Mouse (Mus musculus) right cerebral cortex, postnatal 25 days (tissue): ENCODE results near the gene Rnf11.
A peak's percentile ranks its signal among the peaks of the same experiment; 100 is the strongest.
"Not testable (repeated sequence)": the region's sequence is repeated elsewhere in the genome, so short reads cannot be mapped to it uniquely, and the experiment has no call there.

Experiments
- DNase-seq: peaks from one replicate; pipeline ENCODE4 v3.0.0; 2022

The Rnf11 gene

DNA sequence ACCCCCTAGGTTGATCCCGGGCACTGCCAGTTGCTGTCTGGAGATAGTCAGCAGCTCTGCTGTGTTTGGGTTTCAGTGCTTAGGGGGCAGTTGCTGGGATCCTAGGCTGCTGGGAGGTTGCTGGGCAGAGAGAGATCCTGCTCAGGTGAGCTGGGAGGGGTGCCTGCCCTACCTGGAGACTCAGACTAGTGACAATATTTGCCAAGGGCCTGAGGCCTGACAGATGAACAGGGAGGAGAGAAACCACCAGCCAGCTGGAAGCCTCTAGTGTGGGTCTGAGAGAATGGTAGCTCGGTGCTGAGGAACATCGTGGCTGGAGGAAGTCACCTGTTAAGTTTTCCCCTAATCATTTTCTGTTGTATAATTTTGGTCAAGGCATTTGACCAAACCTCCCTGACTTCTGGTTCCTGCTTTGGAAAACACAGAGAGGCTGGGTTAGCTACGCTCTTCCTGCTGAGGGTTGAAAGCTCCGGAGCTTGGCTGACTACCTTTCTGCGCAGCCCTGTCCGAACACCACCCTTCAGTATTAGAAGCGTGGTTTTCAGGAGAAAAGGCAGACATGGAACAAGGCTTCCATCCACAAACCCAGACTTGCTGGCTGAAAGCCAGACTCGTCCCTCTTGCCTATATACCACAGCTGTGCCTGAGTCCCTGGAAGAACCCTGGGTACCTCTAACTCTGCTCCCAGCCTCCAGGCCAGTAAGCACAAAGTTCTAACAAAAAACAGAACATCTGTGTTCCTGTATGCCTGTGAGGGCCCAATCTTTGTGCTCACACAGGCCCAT, 76.6 kb downstream of the Rnf11 start:
- DNase-seq = no peak

DNA sequence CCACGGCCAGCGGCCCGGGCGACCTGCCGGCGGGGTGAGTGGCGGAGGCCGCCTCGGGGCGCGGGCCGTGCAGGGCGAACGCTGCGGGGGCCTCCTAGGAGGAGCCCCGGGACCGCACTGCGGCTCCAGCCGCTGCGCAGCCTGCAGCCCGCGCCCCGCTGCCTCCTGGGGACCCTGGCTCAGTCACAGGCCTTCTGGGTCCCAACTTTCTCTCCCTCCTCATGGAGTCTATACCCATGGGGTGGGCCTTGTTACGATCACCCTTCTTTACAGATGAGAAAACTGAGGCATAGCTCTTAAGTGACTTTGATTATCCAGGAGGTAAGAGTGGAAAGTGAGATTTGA, 77.4 kb downstream of the Rnf11 start:
- DNase-seq = no peak

DNA sequence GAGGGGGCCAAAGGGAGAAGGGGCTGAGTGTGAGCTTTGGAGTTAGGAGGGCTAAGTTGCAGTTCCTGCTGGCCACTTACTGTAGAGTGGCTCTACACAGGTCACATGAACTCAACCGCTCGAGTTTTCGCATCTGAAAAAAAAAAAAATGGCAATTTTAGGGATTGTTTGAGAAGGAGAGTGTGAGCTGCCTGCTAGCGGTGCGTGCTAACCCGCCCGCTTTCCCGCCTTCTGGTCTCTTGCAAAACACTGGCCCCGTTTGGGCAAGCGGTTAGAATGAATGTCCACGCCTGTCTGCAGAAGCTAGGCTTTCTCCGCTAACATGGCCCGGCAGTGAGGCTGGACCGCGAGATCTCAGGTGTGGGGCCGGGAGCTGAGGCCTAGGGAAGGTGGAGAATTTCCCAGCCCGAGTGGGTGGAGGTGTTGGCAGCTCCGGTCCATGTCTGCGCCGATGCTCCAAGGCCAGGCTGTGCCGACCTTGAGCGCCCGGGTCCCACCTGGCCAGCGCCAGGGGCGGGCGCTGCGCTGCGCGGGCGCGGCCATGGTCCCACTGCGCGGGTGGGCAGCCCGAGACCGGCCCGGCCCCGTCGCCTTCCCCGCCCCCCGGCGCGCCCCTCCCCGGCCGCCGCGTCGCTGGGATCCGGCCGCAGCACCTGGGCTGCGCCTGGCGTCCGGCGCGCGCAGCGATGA, 77.9 kb downstream of the Rnf11 start, which contains the start of gene Ttc39a:
Gene Ttc39a, plus strand, starts transcription at position 138 of the 690 bp plus-strand sequence.
- peak; percentile 26 for DNase-seq

DNA sequence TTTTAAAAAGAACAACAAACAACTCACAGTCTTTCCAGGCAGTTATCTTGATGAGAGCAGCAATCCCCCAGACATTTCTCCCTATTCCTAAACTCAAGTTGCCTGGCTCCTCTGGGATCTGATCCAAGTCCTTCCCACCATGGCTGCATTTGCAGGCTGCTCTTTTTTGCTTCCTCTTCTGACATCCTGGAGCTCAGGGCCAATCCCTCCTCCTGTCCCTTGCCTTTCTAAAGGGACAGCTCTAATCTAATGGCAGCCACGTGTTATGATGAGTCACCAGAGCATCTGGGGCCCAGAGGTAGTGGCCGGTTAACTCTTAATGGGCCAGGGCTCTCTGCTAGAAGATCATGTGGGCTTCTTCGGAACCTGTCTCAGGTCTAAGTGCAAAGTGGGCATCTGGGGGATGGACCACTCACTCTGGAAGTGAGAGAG, 78.5 kb downstream of the Rnf11 start:
- DNase-seq = peak; percentile 23

DNA sequence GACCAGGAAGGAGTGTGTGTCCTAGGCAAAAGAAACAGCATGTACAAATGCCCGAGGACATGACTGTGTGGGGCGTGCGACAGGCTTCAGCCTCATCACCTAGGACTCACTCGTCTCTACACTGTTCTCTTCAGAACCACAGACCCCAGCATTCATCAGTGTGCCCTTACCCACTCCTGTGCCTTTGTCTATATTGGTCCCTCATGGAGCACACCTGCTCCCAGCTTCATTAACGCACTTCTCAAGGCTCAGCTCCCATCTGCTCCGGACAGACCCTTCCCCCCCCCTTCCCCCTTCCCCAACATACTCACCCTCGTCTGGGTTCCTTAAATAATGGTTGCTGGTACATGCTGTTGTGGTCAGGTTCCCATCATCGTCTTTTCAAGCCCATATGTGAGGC, 79.1 kb downstream of the Rnf11 start:
- DNase-seq = no peak

DNA sequence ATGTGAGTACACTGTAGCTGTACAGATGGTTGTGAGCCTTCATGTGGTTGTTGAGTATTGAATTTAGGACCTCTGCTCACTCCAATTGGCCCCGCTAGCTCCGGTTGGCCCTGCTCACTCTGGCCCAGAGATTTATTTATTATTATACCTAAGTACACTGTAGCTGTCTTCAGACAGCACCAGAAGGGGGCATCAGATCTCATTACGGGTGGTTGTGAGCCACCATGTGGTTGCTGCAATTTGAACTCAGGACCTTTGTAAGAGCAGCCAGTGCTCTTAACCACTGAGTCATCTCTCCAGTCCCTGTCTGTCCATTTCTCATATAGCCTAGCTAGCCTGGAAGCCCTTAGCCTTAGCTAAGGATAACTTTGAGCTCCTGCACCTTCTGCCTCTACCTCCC, 79.6 kb downstream of the Rnf11 start:
- not testable (repeated sequence) for DNase-seq

DNA sequence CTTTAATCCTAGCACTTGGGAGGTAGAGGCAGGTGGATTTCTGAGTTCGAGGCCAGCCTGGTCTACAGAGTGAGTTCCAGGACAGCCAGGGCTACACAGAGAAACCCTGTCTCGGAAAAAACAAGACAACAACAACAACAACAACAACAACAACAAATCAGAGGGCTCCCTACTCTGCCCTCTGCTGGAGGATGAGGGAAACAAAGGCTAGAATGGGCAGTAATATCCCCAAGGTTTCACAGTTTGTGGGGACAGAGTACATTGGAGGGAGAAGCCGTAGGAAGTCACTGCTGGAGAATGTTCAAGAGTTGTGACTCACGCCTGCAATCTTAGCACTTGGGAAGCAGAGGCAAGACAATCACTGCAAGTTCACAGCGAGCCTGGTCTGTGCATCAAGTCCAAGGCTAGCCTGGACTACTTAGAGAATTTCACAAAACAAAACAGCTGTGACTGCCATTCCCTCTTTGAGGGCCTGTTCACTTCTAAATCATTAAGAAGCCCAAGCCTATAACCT, 83.3 kb downstream of the Rnf11 start:
- no peak for DNase-seq
